Mouse (Mus musculus): ENCODE measurements around the gene Tmcc1.
"Not testable (repeated sequence)": the region's sequence is repeated elsewhere in the genome, so short reads cannot be mapped to it uniquely, and the experiment has no call there.

The Tmcc1 gene

GRCm38 (mm10) chr6:116193394-116194393, at the start of gene Tmcc1:
Gene Tmcc1 (minus strand): TSS chr6:116193486.
- DNase-seq = peak; percentile 97 to 98

DNA sequence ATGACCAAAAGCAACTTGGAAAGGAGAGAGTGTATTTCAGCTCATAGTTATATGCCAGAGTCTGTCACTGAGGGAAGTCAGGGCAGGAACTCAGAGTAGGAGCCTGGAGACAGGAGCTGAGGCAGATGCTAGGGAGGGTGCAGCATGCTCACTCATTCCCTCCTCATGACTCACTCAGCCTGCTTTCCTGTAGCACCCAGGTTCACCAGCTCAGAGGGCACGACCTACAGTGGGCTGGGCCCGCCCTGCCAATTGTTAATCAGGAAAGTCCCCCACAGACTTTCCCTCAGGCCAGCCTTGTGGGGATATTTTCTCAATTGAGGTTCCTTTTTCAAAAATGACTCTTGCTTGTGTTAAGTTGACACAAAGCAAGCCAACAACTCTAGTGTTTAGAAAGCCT, 47.1 kb upstream of the Tmcc1 start:
- DNase-seq = no peak

DNA sequence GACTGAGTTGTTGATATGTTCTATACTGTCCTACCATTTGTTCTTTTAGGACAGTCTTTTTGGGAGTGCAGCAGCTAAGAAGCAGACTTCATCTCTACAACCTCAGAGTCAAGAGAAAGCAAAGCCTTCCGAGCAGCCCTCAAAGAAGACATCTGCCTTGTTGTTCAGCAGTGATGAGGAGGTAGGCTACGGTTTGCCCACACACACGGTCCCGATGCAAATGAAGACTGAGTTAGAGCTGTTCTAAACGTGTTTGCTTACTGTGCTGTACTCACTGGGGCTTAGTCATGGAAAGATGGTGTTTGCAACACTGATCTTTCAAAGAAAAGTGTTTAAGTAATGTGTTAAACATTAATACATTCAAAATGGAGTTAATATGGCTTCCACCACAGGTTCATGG, 44.8 kb upstream of the Tmcc1 start:
- no peak for DNase-seq

- DNase-seq = no peak
Measured at GRCm38 (mm10) chr6:116235336-116235735, 42.0 kb upstream of the Tmcc1 start.

DNA sequence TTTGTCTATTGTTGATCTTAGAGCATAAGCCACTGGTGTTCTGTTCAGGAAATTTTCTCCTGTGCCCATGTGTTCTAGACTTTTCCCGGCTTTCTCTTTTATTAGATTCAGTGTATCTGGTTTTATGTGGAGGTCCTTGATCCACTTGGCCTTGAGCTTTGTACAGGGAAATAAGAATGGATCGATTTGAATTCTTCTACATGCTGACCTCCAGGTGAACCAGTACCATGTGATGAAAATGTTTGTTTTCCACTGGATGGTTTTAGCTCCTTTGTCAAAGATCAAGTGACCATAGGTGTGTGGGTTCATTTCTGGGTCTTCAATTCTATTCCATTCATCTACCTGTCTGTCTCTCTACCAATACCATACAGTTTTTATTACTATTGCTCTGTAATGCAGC, 41.5 kb upstream of the Tmcc1 start:
- DNase-seq = not testable (repeated sequence)

GRCm38 (mm10) chr6:116228785-116229525, 35.7 kb upstream of the Tmcc1 start:
- DNase-seq = peak; percentile 35 to 68

GRCm38 (mm10) chr6:116227767-116228166, 34.5 kb upstream of the Tmcc1 start:
- no peak for DNase-seq

DNA sequence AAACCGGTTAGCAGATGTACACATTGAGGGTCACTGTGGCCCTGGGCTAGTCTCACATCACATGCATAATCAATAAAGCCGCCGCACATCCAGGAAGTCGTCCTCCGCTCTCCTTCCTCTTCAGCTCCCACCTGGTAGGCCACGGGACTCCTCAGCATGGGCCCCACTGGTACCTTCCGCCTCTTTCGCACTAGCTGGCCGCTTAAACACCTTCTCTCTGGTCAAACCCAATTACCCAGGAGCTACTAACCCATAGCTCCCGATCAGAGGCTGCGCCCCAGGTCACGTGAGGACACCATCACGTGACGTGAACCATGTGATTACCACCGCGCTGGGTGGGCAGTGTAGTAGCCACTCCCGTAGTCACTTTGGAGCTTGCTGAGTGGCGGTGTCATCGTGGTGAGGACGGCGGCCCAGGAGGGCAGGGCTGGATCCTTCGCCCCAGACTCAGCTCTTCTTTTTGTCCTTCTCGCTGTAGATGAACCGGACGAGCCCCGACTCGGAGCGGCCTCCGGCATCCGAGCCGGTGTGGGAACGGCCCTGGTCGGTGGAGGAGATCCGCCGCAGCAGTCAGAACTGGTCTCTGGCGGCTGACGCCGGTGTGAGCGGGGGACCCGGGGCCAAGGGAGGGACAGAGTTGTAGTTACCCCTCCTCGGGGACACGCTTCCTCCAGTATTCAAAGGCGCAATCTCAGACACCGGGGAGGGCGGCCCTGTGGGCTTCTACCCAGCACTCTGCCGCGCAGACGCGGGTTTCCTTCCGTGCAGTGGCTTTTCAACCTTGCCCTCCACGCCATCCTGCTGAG, 14.6 kb upstream of the Tmcc1 start, which contains the start of gene Washc2:
Gene Washc2 (plus strand): TSS at position 310 of the 806 bp plus-strand sequence.
- peak; percentile 97 for DNase-seq

DNA sequence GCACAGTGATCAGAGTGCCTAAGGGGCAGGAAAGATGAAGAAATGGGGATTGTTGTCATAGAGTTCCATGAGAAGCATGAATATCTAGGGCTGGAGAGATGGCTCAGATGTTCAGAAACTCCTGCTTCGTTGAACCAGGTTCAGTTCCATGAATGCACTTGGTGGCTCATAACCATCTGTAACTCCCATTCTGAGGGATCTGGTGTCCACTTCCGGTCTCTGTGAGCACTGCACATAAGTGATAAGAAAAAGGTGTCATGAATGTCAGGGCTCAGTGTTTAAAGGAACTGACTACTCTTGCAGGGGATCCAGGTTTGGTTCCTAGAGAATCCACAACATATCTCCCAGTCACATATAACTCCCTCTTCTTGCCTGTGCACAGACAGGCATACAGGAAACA, 6.4 kb upstream of the Tmcc1 start:
- DNase-seq = no peak

DNA sequence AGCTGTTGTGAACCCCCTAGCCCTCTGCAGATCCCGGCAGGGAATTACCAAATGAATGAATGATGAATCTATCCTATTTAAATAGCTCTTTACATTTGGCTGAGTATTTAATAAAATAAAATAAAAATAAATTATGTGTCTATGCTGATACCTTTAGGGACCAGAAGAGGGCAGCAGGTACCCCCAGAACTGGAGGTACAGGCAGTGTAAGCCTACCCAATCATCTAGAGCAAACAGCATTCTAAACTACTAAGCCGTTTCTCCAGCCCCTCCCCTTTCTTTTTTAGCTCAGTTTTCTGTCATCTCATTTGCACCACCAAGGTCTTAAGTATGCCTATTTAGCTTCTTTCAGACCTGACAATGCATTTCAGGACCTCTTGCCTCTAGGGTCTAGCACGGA, 4.9 kb upstream of the Tmcc1 start:
- peak in 1 of 2 experiments; percentile 26 for DNase-seq

DNA sequence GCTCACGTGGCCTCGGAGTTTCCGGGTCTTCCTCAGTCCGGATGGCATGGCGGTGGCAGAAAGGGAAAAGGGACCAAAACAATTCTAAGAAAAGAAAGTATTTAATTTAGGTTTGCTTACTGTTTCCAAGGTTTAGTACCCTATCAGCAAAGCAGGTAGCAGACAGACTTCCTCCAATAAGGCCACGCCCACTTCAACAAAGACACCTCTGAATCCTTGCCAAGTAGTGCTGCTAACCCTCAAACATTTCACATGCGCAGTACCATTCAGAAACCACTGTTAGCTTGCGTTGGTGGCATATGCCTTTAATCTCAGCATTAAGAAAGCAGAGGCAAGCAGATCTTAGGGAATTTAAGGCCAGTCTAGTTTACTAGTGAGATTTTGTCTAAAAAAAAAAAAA, 2.5 kb upstream of the Tmcc1 start:
- DNase-seq = no peak

GRCm38 (mm10) chr6:116192809-116193311, 426 bp downstream of the Tmcc1 start:
- peak in 1 of 2 experiments; percentile 22 for DNase-seq

DNA sequence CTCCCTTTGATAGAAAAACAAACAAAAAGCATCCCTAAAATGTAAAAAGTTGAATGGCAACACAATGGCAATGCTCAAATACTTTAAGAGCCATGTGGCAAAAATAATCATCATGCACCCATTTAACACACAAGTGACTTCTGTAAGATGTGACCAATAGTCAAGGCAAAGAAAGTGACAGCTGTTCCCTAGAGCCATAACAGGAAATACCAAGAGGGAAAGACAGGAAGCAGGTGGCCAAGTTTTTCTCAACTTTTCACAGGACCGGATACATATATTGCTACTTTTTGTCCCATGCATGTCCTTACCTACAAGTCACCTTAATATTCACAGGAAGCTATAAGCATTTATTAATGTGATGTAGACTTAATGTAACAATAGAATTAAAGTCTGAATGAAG, 3.9 kb downstream of the Tmcc1 start:
- no peak for DNase-seq

GRCm38 (mm10) chr6:116186485-116186884, 6.8 kb downstream of the Tmcc1 start:
- DNase-seq = no peak

GRCm38 (mm10) chr6:116183509-116183908, 9.8 kb downstream of the Tmcc1 start:
- no peak for DNase-seq

DNA sequence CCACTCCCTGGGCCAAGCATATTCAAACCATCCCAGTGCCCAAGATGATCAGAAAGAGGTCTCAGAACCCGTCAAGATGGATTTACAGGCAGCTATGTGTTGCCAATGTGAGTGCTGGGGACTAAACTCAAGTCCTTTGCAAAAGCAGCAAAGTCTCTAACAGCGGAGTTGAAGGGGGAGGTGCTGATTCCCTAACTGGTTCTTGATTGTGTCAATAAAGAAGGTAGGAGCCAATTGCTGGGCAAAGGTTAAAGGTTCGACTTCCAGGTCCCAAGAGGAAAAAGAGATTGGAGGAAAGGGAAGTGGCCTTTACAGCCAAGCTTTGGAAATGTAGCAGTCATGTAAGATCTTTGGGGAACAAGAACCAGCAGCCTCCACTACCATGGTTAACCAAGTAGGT, 12.6 kb downstream of the Tmcc1 start:
- no peak for DNase-seq

DNA sequence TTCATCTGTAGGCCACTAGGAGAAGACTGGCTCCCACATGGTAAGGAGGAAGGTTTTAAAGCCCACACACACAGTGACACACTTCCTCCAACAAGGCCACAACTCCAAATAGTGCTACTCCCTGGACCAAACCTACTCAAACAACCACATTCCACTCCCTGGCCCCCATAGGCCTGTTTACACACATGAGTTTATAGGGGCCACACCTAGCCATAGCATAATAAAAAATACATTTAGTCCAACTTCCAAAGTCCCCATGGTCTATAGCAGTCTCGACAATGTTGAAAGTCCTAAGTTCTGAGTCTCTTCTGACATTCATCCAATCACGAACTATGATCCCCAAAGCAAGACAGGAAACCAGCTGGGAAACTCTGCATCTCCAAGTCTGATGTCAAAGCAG, 14.9 kb downstream of the Tmcc1 start:
- DNase-seq = no peak

DNA sequence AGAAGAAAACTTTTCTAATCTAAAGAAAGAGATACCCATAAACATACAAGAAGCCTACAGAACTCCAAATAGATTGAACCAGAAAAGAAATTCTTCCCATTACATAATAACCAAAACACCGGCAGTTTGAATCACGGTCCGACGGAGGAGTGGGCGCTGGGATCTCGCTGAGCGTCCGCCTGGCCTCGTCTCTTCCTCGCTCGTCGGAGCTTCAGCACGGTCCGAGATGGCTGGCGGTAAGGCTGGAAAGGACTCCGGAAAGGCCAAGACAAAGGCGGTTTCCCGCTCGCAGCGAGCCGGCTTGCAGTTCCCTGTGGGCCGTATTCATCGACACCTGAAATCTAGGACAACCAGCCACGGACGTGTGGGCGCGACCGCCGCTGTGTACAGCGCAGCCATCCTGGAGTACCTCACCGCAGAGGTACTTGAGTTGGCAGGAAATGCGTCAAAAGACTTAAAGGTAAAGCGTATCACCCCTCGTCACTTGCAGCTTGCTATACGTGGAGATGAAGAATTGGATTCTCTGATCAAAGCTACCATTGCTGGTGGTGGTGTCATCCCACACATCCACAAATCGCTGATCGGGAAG, 19.7 kb downstream of the Tmcc1 start:
- DNase-seq = not testable (repeated sequence)

DNA sequence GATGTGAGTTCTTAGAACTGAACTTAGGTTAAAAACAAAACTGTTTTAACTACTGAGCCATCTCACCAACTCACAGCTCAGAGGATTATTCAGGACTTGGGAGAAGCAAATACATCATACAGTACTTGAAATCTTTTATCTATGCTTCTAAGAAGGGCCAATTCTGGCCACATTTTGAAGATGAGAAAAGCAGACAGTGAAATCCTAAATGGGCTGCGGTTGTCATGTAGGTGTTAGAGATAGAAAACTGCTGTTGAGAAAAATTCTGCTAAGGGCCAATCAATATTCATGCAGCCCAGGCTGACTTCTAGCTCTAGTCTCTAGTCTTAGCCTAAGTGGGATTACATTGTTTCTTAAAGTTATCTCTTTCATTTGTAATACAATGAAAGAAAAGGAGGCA, 26.9 kb downstream of the Tmcc1 start:
- DNase-seq = no peak

DNA sequence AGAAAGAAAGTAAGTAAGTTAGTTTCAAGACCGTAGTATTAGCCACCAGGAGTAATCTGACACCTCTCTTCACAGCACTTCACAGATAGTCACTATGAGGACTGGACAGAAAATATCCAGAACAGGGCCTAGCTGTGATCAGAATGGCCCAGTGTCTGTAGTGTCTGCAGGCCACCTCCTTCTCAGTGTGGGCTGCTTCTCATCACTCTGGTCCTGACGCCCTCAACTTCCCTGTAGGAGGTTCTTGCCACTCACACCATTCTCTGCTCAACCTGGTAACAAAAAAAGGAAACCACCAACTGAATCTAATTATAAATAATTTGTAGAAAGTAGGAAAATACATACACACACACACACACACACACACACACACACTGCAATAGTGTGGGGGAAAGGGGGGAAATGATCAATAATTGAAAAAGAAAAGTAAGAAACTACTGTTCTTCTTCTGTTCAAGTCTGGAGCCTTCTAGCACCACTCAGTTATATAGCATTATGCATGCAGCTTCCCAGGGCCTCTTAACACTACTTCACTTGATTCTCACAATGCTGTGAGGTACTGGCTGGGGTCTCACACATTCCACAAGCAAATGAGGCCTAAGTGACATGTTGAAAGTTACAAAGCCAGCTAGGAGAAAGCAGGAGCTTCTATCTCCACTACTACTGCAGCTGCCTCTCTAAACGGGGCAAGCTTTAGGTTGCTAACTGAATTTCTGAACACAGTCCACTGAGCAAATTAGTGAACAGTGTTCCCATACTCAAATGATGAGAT, 38.2 kb downstream of the Tmcc1 start:
- DNase-seq = no peak

- DNase-seq = no peak
Measured at GRCm38 (mm10) chr6:116147386-116147785, 45.9 kb downstream of the Tmcc1 start.
